In genomic region chr19:39971096-39971495, GRCm38 (mm10) we compare ENCODE assay signal across 16 mouse cellular contexts. TPM values are rescaled to one million over a fixed set of nuclear protein-coding genes. Genes with fewer than 3 reads are reported as not detected.
DNase-seq lines count a peak whose midpoint lies in the region; TF ChIP-seq lines count a peak whose summit lies in the region.
"Not testable (repeated sequence)": the region's sequence is repeated elsewhere in the genome, so short reads cannot be mapped to it uniquely, and the experiment has no call there.
"Had no signal": no experiment of that assay in that cellular context is flagged by ENCODE, and none has a peak within 500 bp of the region (broad histone marks: within the 10 kb centered on the region; RNA-seq: fewer than 3 reads in every experiment).

No protein-coding gene starts in this region.

- not testable (repeated sequence) for H3K27me3 ChIP-seq in kidney, adult 2 months (replicated peaks; ENCODE audit: control insufficient read depth, insufficient read depth, low read length)

- H3K4me3 ChIP-seq in ES-E14 (ENCODE audit: insufficient read depth in 1 of 2, low read depth in 1 of 2, low read length in 2 of 2, poor library complexity in 1 of 2, severe bottlenecking in 1 of 2); kidney, adult 2 months (ENCODE audit: insufficient read depth, low read depth, low read length): not testable (repeated sequence)

- not testable (repeated sequence) for H3K36me3 ChIP-seq in ES-E14 (ENCODE audit: control insufficient read depth, insufficient read depth, low read length, poor library complexity, severe bottlenecking); kidney, adult 2 months (ENCODE audit: control insufficient read depth, insufficient read depth, low read length)

- WGBS in kidney, adult 2 months: 75% methylated on average over 3 of the region's 3 CpGs

- not testable (repeated sequence) for TF ChIP-seq POLR2A in kidney, adult 2 months (IDR thresholded peaks at IDR 0.05; ENCODE audit: low read depth, low read length)

- H3K9ac ChIP-seq in ES-E14 (ENCODE audit: insufficient read depth, low read depth, low read length, poor library complexity, severe bottlenecking): not testable (repeated sequence)

- in situ Hi-C loops in ES-E14 (cut with MboI; ENCODE audit: low sequenced_read_pairs in 2 of 2, unreplicated experiment in 2 of 2): not testable (repeated sequence)

- not testable (repeated sequence) for TF ChIP-seq CTCF in kidney, adult 2 months (conservative IDR thresholded peaks at IDR 0.05; ENCODE audit: insufficient read depth, insufficient read length, low read depth, low read length)

- peak overlapping the region; percentile 81; the same call in 1 of the 2 replicates for H3K27ac ChIP-seq in ES-E14 (ENCODE audit: insufficient read depth, low read depth, low read length, poor library complexity, severe bottlenecking)
- H3K27ac ChIP-seq in kidney, adult 2 months (ENCODE audit: insufficient read depth, low read depth, low read length): not testable (repeated sequence)

- not testable (repeated sequence) for H3K4me1 ChIP-seq in ES-E14 (ENCODE audit: control insufficient read depth in 2 of 2, insufficient read depth in 2 of 2, low read length in 2 of 2, poor library complexity in 1 of 2); kidney, adult 2 months (ENCODE audit: control insufficient read depth, insufficient read depth, low read length)

- peak; percentile 79 for DNase-seq in ES-CJ7 (ENCODE audit: low read depth, low spot score)
- not testable (repeated sequence) for DNase-seq in ES-E14 (ENCODE audit: low read depth, low spot score)
- peak; percentile 84 for DNase-seq in R1 (ENCODE audit: low read depth, low spot score)
- peak; percentile 74 for DNase-seq in ZHBTc4 (ENCODE audit: low read depth, low spot score)
- peak; percentile 24 for DNase-seq in kidney, adult 2 months
- DNase-seq in kidney, adult 9 months: peak; percentile 23

- not testable (repeated sequence) for H3K9me3 ChIP-seq in ES-E14 (ENCODE audit: control insufficient read depth, insufficient read depth, low read depth, low read length)

RNA-seq across cellular contexts. Expression of gene Cyp2c37, which starts 21.1 kb away (rescaled TPM):
- not detected in 2 replicates for total RNA-seq in ES-E14 (2012; rRNA removed)
- 0.04 TPM in 1 of 2 replicates, not detected in the other for polyA plus RNA-seq in kidney, adult 2 months (2012; rRNA removed)
- total RNA-seq: adrenal gland, postnatal 25 days; CH12.LX; G1E; MEL had no signal
- polyA plus RNA-seq: activated CD4-positive, CD25-positive, alpha-beta regulatory T cell, adult 4 months; brain, embryonic 14.5 days; C2C12; CD4-positive, CD25-positive, alpha-beta regulatory T cell, adult 4 months; cerebellum, adult 2 months; G1E; Patski had no signal
